Mouse (Mus musculus) heart, adult 2 months (tissue): ENCODE measurements around the gene Fitm1. TPM values are rescaled to one million over a fixed set of nuclear protein-coding genes. Genes with fewer than 3 reads are reported as not detected.

Source experiments
- DNase-seq, 2 experiments: peaks; one replicate each; pipeline ENCODE4 v3.0.0; 2021
- H3K27ac ChIP-seq: fragments of 200-600 bp; 2 replicates; pipeline ENCODE4 v1.8.1; 2022
- H3K27me3 ChIP-seq: fragments of 200-500 bp; 2 replicates; pipeline ENCODE4 v1.6.1; 2012; ENCODE audit warnings: mild to moderate bottlenecking, low read length, inconsistent platforms, mixed read lengths; ENCODE audit not compliant: control insufficient read depth, insufficient read depth
- H3K36me3 ChIP-seq: fragments of 200-500 bp; 2 replicates; pipeline ENCODE4 v1.6.1; 2012; ENCODE audit warnings: low read length, inconsistent platforms; ENCODE audit not compliant: control insufficient read depth, insufficient read depth
- H3K4me1 ChIP-seq: fragments of 200-500 bp; 2 replicates; pipeline ENCODE4 v1.6.1; 2011; ENCODE audit warnings: low read length; ENCODE audit not compliant: control insufficient read depth, insufficient read depth
- H3K4me3 ChIP-seq: fragments of 200-600 bp; 2 replicates; pipeline ENCODE4 v1.8.1; 2022
- H3K79me2 ChIP-seq: fragments of 200-500 bp; replicated peaks from 2 replicates; pipeline ENCODE4 v1.6.1; 2012; ENCODE audit warnings: mild to moderate bottlenecking, inconsistent platforms, low read length, moderate library complexity, mixed read lengths; ENCODE audit not compliant: control insufficient read depth, insufficient read depth
- H3K9ac ChIP-seq: fragments of 200-500 bp; 2 replicates; pipeline ENCODE4 v1.6.1; 2012; ENCODE audit warnings: low read depth, mild to moderate bottlenecking, control low read depth, inconsistent platforms, low read length, mixed read lengths
- CTCF ChIP-seq: fragments of 200-600 bp; IDR thresholded peaks from 2 replicates; pipeline ENCODE4 v1.8.1; 2022; ENCODE audit warnings: antibody characterized with exemption, mild to moderate bottlenecking, moderate library complexity
- EP300 ChIP-seq: fragments of 200-500 bp; IDR thresholded peaks from 2 replicates; pipeline ENCODE4 v1.6.1; 2011; ENCODE audit warnings: low read depth, low read length, control low read depth; ENCODE audit not compliant: insufficient read depth
- POLR2A ChIP-seq: fragments of 200-500 bp; IDR thresholded peaks from 2 replicates; pipeline ENCODE4 v1.6.1; 2011; ENCODE audit warnings: mild to moderate bottlenecking, low read depth, low read length, control low read depth; ENCODE audit not compliant: insufficient read depth
- WGBS: fragments of 180-500 bp; shearing (Covaris S2); methylation state at CpG from one replicate; pipeline ENCODE4 v1.1.7; 2018; 5-methylcytosine and 5-hydroxymethylcytosine counted together
- intact Hi-C: fragments of 180-260 bp; cut with DNase I; formaldehyde crosslinking; loops from one replicate; pipeline ENCODE4 v1.15.1; 2025
- polyA plus RNA-seq: library from polyadenylated mRNA; depleted of rRNA; stranded (reverse); fragments of >200 nt; gene quantifications from 2 replicates; pipeline ENCODE4 v1.2.3, GENCODE M21; 2012
- total RNA-seq, 2 experiments: library from RNA; stranded (reverse); gene quantifications; 2 replicates each; pipeline ENCODE4 v1.2.3; 2021

Fitm1 gene
- total and polyA plus RNA-seq, 3 experiments: 165 to 403 (median 187) TPM

GRCm38 (mm10) chr14:55560202-55561073, 15.0 kb upstream of the Fitm1 start, which contains the start of gene A730061H03Rik:
Gene A730061H03Rik, minus strand, starts transcription at chr14:55560406.
- intact Hi-C loops: loop anchor here (1.0 to 2.0 kb wide), 2 partner anchors 18 to 42 kb away; partner anchors contain the start of genes Irf9 and Psme1
- no peaks in the 10 kb centered on the region for H3K27me3 ChIP-seq
- peak; percentile 8; the same call in 1 of the 2 replicates for TF ChIP-seq CTCF
- peak; percentile 44; the same call in 1 of the 2 replicates for TF ChIP-seq EP300
- TF ChIP-seq POLR2A: peak; percentile 90
- peak within 1 kb of the TSS; percentile 87 for H3K9ac ChIP-seq
- peak within 1 kb of the TSS; percentile 91 for H3K4me3 ChIP-seq
- under 1% methylated on average over 51 of the region's 51 CpGs for whole genome bisulfite sequencing
- H3K36me3 ChIP-seq: no peaks in the 10 kb centered on the region
- H3K4me1 ChIP-seq: peaks cover 3% of the 10 kb centered on the region
- H3K79me2 ChIP-seq: no peaks in the 10 kb centered on the region
- peak within 1 kb of the TSS; percentile 98 for H3K27ac ChIP-seq
- DNase-seq: peak; percentile 96 to 97

GRCm38 (mm10) chr14:55561860-55562259, 13.6 kb upstream of the Fitm1 start:
- no peaks in the 10 kb centered on the region for H3K79me2 ChIP-seq
- H3K9ac ChIP-seq: no peak overlapping the region
- H3K4me1 ChIP-seq: peaks cover 3% of the 10 kb centered on the region
- TF ChIP-seq CTCF: no peak
- no peak for TF ChIP-seq POLR2A
- no peak for TF ChIP-seq EP300
- WGBS: 86% methylated on average over 10 of the region's 10 CpGs
- no peak overlapping the region; the same call in 1 of the 2 replicates for H3K4me3 ChIP-seq
- H3K36me3 ChIP-seq: no peaks in the 10 kb centered on the region
- no peak overlapping the region for H3K27ac ChIP-seq
- H3K27me3 ChIP-seq: no peaks in the 10 kb centered on the region
- no peak for DNase-seq
- intact Hi-C loops: loop anchor here (2.0 kb wide), 1 partner anchor 41 kb away; the partner anchor contains the start of gene Irf9

- intact Hi-C loops: no loop called here
- Histone ChIP-seq H3K79me2 (no peaks in the 10 kb centered on the region), H3K9ac (no peak overlapping the region), H3K27me3 (no peaks in the 10 kb centered on the region), H3K27ac (no peak overlapping the region), H3K4me1 (peaks cover 3% of the 10 kb centered on the region), H3K36me3 (no peaks in the 10 kb centered on the region), H3K4me3 (no peak overlapping the region)
- no peak for TF ChIP-seq CTCF
- no peak for TF ChIP-seq EP300
- no peak for TF ChIP-seq POLR2A
- 85% methylated on average over 11 of the region's 11 CpGs for WGBS
- DNase-seq: no peak
Observed at GRCm38 (mm10) chr14:55563249-55563648, 12.2 kb upstream of the Fitm1 start.

GRCm38 (mm10) chr14:55565748-55566147, 9.7 kb upstream of the Fitm1 start:
- H3K27me3 ChIP-seq: no peaks in the 10 kb centered on the region
- H3K4me3 ChIP-seq: no peak overlapping the region
- H3K79me2 ChIP-seq: no peaks in the 10 kb centered on the region
- no peaks in the 10 kb centered on the region for H3K36me3 ChIP-seq
- H3K9ac ChIP-seq: no peak overlapping the region
- TF ChIP-seq EP300: no peak
- no peak for TF ChIP-seq POLR2A
- peak; percentile 35 for TF ChIP-seq CTCF
- intact Hi-C loops: no loop called here
- peaks cover 4% of the 10 kb centered on the region for H3K4me1 ChIP-seq
- H3K27ac ChIP-seq: no peak overlapping the region
- 80% methylated on average over 3 of the region's 3 CpGs for WGBS
- no peak for DNase-seq

- Histone ChIP-seq H3K4me1 (0 out of 2 replicates have a peak, but pooled peaks cover 1% of the 10 kb centered on the region), H3K27me3 (no peaks in the 10 kb centered on the region), H3K36me3 (no peaks in the 10 kb centered on the region), H3K4me3 (no peak overlapping the region), H3K27ac (no peak overlapping the region), H3K79me2 (no peaks in the 10 kb centered on the region), H3K9ac (no peak overlapping the region)
- intact Hi-C loops: no loop called here
- TF ChIP-seq POLR2A: no peak
- TF ChIP-seq CTCF: no peak
- no peak for TF ChIP-seq EP300
- WGBS: 87% methylated on average over 3 of the region's 3 CpGs
- DNase-seq: no peak
Observed at GRCm38 (mm10) chr14:55567496-55567895, 7.9 kb upstream of the Fitm1 start.

GRCm38 (mm10) chr14:55570588-55570987, 4.8 kb upstream of the Fitm1 start:
- 74% methylated on average over 2 of the region's 2 CpGs for WGBS
- Histone ChIP-seq H3K4me3 (no peak overlapping the region), H3K9ac (no peak overlapping the region), H3K27ac (no peak overlapping the region), H3K27me3 (no peaks in the 10 kb centered on the region), H3K79me2 (no peaks in the 10 kb centered on the region), H3K4me1 (0 out of 2 replicates have a peak, but pooled peaks cover 1% of the 10 kb centered on the region), H3K36me3 (no peaks in the 10 kb centered on the region)
- TF ChIP-seq POLR2A: no peak
- TF ChIP-seq CTCF: no peak
- no peak for TF ChIP-seq EP300
- intact Hi-C loops: no loop called here
- DNase-seq: no peak
